Mouse (Mus musculus) MN1 (cell line): ENCODE data around the gene E2f7.
A peak's percentile ranks its signal among the peaks of the same experiment; 100 is the strongest.

Experiments used
- DNase-seq: peaks from one replicate; pipeline ENCODE4 v3.0.0-alpha.2; 2016; ENCODE audit warnings: low spot score

Gene E2f7

DNA sequence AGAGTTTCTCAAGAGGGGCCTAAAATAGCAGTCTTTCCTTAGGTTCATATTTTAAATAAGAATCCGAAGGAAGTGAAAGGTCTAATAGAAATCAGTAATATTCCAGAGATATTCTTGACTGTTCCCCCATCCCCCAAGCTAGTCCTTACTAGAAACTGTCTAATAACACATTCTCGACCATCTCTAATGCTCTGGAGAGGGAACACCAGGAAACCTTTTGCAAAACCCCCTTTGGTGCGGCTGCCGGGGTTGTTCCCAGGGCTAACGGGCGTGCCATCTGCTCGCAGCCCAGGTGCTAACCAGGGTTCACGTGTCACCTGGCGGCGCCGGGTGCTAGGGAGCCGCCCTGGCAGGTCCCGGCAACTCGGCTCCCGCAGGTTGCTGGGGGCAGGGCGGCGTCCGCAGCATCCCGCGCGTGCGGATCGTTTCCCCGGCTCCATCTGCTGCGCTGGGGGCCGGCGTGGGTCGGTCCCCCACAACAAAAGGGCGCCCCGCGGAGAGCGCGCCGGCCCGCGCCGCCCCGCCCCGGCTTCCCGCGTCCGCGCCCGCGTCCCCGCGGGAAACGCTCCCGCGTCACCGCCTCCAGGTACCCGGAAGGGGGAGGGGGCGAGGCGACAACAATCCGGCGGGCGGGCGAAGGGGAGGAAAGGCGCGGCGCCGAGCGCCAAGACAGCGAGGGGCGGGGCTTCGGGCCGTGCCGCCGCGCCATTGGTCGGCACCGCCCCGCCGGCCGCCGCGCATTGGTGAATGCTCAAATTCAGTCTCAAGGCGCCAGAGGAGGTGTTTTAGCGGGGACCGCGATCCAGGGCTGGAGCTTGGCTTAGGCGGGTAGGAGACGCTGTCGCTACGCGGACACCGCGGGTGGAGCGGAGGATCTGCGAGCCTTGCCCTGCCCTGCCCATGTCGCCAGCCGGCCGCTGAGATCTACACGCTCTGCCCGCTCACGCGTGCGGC, at the start of gene E2f7:
Gene E2f7 (plus strand): TSS at position 754 of the 954 bp plus-strand sequence.
- peak; percentile 97 for DNase-seq

DNA sequence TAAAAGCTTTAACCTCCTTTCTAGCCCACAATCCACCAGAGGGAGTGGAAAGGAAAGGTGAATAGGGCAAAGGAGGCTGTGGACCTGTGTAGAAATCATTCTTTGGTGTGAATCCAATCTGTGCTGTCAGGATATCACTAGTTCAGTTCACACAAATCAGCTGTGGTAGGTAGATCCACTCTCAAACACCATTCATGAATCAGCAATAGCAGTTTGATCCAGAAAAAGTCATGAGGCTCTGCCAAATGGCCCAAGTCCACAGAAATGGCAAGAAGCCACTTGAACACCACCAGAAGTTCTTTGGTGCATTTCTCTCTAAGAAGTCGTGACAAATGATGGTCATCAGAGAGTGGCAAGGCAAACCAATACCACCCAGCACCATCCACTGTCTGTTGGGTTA, 44.0 kb upstream of the E2f7 start:
- DNase-seq, result no peak

DNA sequence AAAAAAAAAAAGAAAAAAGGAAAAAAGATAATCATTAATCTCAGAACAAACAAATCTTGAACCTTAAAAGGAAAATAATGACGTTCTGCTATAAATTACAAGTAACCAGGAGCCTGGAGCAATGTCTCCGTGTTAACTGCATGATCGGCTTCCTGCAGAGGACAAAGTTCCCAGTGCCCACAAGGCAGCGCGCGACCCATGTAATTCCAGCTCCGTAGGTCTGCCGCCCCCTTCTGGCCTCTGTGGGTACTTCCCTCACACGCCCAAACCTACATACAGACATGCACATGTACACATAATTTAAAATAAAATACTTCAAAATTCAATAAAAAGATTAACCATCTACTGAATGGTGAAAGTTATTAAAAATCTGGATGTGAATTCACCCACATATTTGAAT, 39.6 kb upstream of the E2f7 start:
- no peak for DNase-seq

DNA sequence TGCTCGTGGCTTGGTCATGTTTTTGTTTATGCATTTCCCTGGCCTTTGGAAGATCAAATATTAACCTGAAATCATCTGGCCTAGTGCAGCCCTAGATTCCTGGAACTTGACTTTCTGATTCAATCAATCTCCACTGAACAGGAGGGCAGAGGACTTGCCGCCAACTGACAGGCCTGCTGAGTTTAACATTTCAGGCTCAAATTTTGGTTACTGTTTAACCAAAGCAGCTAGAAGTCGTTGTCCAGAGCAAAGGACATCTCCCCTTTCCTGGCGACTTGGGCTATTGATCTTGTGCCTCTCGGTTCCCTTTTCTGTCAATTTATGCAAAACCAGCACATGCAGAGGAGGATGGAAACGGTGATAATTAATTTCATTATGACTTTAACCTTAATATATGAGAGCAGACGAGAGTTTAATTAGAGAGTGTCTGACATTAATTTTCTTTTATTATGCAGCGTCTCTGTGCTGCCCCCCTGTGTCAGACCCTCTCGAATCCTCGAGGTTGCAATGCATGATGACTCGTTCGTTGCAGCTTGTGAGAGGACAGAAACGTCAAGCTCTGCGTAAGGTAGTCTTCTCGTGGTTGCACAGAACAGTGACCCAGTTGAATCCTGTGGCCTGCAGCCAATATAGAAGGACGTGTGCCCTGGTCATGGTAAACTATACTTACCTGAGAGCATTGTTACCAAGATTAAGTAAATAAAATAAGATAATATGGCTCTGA, 37.7 kb upstream of the E2f7 start:
- DNase-seq, result peak; percentile 52

DNA sequence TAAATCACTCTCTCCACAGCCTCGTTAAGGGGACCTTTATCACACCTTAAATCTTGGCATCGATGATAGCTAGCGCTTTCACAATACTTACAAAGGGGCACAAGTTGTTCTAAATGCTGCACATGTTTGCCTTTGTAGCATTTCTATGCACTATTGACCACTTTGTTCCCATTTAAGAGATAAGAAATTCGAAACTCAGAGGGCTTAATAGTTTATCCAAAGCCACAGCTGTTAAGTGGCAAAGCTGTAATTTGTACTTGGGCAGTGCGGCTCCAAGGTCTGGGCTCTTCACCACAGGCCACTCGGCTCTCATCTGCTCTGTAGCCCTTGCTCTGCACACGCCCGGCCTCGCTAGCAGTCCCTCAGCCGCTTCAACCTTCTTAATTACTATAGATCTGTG, 28.4 kb upstream of the E2f7 start:
- DNase-seq, result no peak

DNA sequence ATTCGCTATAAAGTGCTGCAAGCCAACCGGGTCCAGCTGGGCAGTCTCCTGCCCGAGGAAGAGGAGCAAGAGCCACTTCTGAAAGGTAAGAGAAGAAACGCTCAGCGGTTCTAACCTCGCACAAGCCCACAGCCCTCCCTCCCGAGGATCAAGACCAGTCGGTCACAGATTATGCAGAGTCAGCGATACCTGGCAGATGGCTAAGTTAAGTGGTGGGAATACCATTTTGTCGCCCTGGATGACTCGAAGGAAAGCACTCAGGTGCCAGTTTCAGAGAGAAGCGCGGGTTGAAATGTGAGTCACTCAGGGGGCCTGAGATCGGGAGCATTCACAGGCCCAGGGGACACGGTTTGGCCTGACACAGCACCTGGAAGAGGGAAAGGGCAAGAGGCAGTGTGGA, 18.8 kb upstream of the E2f7 start:
- DNase-seq, result no peak

DNA sequence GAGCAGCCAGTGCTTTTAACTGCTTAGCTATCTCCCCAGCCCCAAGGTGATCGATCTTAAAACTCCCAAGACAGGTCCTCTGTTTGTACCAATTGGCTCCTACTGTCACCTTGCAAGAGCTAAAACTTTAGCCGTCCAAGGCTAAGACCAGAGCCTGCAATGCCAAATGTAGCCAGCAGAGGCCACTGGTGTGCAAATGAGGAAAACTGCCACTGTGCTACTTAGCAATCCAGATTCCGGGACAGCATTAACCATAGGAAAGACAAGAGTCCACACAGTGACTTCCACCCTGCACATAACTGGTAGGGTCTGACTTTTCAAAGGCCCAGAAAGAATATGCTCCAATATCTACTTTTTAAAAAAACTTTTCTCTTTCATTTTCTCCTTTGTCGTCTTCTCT, 17.4 kb upstream of the E2f7 start:
- DNase-seq, result peak; percentile 65

DNA sequence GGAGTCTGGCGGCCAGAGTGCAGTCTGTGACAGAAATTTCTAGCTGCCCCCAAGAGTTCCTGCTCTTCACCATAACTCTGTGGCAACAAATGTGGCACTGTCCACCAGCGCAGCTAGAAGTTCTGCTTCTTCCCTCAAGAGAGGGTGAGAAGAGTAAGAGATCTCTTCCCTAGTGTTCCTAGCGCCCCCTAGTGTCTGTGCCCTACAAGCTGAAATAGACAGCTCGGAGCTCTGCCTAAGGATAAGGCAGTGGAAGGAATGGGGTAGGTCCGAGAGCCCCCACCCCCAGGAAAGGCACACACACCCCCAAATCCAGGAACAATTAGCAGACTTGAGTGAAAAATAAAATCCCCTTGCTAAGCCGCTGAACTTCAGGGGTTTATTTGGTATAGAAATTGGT, 11.9 kb upstream of the E2f7 start:
- peak; percentile 62 for DNase-seq

DNA sequence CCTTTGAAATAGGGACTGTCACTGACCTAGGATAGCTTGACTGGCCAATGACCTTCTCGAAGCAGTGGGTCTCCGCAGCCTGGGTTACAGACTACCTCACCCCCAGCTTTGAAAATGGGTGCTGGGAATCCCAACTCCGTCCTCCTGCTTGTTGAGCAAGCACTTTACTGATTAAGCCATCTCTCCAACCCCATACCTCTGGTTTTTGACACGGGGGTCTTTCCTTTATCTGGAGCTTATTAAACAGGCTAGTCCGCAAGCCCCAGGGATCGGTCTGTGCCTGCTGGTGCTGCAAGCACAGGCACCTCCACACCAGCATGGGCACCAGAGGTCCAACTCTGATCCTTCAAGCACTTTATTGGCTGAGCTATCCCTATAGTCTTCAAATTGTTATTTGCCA, 1.5 kb upstream of the E2f7 start:
- DNase-seq, result no peak

DNA sequence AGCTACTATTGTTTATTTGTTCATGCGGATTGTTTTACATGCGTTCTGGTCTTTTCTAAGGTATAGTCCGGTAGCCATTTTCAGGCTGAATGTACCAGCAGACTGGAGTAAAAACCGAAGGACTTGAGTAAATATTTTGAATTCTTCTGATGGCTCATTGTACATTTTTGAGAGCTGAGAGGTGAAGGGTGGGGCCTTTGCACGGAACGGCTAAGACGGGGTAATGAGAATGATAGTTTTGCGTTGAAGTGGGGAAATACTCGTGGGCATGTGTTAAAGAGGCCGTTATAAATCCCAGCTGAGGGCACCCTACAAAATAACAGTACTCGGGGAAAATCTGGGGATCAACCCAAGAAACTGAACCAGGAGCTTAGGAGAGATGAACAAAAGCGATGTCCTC, 1.1 kb upstream of the E2f7 start:
- no peak for DNase-seq

DNA sequence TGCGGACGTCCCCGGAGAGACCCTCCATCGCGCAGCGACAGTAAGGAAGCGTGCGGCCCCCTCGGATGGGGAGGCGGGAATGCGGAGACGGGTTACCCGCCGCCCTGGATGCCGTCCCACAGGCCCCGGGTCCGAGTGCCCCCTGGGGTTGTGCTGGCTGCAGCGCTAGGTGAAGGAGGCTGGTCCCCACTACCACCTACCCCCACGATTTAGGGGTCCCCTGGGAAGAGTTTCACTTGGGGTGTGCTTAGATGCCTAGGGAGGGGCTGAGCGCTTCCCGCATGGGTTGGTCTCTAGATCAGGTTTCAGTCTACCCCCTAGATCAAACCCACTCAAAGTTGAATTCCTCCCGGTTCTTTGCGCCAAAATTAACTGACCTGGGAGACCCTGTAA, 397 bp downstream of the E2f7 start:
- no peak for DNase-seq

DNA sequence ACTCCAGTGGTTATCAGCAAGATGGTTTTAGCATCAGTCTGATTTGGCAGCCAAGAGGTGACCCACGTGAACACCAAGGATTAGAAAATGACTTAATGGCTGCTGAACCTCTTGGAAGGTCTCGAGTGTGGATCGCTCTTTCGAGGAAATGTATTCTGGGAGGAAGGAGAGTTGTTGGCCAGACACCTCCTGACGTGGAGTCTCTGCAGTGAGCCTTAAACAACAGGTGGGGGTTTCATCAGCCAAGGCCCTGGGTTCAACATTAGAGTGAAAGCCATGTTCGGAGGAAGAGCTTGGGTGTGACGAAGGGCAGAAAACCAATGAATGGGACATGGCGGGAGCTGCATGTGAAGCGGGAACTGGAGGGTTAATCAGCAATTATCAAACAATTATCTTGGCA, 3.8 kb downstream of the E2f7 start:
- DNase-seq, result no peak

DNA sequence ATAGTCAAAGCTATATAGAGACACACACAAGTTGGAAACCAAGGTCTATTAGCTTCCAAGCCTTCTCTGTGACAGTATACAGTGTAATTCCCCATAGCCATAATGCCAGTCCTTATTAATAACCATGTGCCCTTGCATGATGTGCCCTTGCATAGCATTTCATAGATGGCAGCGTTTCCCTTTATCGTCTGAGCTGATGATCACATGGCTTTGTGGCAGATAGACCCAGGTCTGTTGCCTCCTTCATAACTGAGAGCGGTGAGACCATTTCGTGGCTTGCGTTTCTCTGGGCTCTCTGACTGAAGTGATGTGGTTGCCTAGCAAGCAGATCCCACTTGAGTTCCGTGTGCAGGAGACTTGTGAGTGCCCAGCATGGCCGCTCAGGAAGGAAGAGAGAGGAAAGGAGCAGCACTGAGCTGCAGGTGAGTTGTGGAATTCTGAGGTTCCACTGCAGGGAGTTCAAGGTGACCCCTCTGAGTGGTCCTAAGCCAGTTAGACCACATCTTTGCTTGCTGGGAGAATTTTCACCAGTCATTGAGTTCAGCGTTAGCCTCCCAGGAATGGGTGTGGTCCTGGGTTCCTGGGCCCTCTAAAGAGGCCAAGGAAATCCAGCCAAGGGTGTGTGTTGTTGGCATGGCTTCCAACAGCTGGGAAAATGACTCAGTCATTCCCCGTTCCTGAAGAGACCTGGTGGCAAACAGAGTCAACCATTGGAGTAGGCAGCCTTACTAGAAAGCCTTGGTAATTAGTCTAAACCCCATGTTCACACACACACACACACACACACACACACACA, 4.5 kb downstream of the E2f7 start:
- DNase-seq, result no peak

DNA sequence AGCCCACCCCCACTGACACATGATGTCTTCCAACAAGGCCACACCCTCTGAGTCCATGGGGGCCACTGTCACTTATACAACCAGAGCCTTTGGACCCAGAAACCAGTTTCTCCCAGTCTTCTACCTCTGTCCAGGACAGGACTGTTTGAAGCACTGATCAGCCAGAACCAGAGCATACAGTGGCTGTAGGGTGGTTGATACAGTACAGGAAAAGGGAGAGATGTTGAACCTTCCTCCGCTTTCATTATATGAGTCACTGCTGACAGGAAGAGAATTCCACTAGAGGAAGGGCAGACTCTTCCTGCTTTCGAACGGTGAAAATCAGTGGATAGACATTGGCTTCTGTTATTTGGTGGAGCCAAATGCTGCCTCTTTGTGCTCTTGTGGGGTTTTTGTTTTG, 7.6 kb downstream of the E2f7 start:
- no peak for DNase-seq

DNA sequence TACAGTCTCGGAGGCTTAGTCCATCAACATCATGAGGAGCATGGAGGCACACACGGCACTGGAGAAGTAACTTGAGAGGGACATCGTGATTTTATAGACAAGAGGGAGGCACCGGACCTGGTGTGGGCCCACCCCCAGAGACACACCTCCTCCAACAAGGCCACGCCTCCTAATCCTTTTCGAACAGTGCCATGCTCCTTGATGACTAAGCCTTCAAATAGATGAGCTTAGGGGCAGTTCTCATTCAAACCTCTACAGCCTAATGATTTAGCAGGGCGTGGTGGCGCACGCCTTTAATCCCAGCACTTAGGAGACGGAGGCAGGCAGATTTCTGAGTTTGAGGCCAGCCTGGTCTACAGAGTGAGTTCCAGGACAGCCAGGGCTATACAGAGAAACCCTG, 10.3 kb downstream of the E2f7 start:
- DNase-seq, result no peak

DNA sequence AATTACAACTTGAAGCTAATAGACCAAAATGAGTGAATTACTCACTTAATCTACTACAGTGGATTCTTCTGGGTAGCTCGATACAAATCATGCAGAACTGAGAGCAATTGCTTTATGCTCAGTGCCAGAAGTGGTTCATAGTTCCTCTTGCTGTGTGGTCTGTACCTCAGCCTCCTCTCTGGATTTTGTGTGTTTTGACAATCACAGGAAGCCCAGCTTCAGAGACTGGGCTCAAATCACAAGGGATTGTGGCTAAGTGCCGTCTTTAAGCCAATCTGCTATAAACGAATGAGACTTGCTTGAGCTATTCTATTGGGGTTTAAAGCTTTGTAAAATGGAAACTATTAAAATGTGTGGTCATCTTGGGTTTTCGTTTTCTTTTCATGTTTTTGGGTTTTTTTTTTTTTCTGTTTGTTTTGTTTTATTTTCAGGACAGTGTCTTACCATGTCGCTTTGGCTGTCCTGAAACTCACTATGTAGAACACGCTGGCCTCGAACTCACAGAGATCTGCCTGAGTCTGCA, 11.1 kb downstream of the E2f7 start:
- DNase-seq, result no peak

DNA sequence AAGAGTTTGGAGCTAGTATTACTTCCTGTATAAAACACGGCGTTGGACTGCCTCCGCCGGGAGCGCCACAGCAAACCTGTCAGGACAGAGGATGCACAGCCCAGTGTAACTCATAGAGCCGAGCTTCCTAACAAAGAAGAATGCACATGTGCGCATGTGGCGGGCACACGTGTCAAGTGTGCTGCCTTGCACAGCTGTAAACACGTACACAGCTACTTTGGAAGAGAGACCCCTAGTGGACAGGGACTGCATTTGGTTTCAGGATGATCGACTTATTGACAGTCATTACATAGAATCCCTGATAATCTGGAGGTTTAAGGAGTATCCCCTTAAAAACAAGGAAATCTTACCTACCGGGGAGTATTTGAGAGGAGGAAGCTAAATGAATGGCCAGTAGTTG, 15.3 kb downstream of the E2f7 start:
- peak; percentile 59 for DNase-seq

DNA sequence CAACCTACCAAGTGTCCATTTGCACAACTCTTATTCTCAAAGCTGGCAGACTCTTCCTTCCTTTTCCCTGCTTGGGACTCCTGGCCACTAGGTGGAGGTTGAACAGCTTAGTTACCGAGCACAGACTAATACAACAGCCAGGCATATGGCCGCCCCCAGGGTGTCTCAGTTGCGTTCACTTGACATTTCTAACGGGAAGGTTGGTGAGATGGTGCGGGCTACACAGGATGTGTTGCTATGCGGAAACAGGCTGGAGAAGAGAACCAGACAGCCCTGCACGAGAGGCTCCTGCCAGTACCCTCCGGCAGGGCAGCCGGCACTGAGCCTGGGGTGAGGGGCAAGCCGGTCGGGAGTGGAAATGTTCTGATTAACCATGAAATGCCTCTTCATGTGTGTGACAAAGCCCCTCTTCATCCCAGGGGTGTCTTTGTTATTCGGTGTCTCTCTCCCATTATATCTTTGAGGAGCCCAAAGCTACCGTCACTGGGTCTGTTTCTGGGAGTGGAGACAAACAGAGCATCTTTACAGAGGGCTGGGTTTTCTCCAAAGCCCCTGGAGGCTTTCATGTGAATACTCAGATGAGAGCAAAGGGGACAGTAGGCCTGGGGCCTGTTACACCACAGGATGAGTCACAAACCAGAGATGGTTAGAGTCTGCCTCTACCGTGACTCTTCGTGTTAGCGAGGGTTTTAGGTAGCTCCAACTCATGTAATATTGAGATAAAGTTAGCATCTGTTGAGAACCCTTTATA, 17.1 kb downstream of the E2f7 start:
- no peak for DNase-seq

DNA sequence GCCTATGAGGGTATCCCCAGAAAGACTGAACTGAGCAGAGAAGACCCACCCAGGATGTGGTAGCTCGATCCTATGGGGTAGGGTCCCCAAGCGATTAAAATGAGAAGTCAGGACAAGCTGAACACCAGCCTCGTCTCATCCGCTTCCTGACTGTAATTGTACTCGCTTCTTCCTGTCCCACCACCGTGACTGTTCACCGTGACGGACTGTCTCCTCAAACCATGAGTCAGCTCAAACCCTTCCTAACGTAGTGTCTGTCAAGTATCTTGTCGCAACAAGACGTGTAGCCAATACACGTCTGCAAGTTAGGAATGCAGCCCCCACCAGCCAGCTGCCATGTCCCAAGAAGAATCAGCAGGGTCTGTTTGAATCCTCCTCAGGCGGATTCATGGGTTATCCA, 18.2 kb downstream of the E2f7 start:
- no peak for DNase-seq

DNA sequence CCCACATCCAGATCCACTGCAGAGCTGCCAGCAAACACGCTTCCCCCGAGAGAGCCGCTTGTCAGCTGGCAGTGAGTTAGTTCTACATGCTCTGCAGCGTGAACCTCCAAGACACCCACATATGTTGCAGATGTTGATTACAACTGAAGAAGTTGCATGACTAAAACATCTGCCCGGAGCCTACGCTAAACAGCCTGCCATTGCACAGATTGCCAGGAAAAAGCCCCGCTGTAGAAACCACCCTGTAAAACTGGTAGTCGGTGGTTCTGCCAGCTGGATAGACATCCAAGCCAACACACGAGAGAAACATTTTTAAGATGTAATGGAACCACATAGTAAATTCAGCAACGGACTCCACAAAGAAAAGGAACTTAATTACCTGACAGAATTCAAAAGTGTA, 24.3 kb downstream of the E2f7 start:
- no peak for DNase-seq

DNA sequence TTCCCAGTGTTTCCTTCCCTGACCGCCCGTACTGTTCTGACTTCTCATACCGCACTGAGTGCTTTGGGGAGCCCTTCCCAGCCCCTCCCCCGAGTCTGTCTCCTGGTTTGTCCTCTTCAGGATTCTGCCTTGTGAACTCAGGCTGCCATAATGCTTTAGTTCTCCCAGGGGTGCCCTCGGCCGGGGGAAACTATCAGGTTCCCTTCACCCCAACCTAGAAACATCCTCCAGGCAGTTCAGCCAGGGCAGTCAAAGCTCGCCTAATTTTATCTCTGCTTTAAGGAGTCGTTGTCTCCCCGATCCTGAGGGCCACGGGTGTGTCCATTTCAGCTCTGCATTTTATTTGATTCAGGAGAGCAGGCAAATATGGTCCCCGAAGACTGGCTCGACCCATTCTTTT, 28.0 kb downstream of the E2f7 start:
- no peak for DNase-seq

DNA sequence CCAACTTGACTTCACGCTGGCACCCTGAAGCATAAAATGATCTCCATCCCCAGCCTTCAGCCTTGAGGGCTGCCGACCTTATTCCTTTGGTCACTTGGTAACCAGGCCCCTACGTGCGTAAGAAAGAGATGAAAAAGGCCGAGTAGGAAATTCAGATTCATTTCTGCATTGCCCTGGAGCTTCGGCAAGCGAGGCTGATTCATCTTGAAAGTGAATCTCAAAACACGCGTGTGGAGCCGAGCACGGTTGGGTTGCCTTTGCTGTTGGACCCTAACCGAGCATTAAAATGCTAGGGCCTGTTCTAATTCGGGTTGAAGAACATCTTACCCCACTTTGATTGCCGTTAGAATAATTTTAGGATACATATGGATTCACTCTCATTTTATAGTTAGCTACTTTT, 28.6 kb downstream of the E2f7 start:
- DNase-seq, result no peak
